Mouse (Mus musculus): Measurements from ENCODE around the gene Ppfia3.
"Not testable (repeated sequence)": the region's sequence is repeated elsewhere in the genome, so short reads cannot be mapped to it uniquely, and the experiment has no call there.

Gene Ppfia3

DNA sequence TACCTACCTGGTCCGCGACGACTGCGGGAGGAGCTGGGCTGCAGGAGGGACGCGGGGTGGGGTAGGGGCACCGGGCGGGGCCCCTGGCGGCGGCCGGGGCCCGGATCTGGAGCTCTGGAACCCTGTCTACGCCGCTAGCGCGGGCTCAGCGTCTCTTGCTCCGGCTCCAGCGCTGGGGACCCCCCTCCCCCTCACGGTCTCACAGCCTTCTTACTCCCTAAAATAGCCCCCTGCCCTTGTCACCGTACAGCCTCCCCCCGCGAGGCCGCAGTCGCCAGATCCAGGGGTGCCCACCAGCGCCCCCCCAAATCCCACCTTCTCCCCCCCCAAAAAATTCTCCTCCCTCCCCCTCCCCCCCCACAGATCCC, at the start of gene Ppfia3:
TSS of gene Ppfia3 (minus strand) at position 368 of the 368 bp plus-strand sequence.
- no peak for DNase-seq (ENCODE audit: low spot score in 2 of 2)

DNA sequence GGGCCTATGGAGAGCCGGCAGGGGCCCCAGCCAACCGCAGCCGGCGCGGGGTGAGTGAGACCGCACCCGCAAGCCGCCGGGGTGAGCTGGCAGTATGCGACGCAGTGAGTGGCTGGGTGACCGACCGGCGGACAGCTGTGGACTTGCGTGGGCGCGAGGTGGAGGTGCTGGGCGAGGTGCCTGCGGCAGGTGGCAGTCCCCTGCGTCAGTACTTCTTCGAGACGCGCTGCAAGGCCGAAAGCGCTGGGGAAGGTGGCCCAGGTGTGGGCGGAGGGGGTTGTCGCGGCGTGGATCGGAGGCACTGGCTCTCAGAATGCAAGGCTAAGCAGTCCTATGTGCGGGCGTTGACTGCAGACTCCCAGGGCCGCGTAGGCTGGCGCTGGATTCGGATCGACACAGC, 48.8 kb upstream of the Ppfia3 start:
- no peak for DNase-seq (ENCODE audit: low spot score in 2 of 2)

DNA sequence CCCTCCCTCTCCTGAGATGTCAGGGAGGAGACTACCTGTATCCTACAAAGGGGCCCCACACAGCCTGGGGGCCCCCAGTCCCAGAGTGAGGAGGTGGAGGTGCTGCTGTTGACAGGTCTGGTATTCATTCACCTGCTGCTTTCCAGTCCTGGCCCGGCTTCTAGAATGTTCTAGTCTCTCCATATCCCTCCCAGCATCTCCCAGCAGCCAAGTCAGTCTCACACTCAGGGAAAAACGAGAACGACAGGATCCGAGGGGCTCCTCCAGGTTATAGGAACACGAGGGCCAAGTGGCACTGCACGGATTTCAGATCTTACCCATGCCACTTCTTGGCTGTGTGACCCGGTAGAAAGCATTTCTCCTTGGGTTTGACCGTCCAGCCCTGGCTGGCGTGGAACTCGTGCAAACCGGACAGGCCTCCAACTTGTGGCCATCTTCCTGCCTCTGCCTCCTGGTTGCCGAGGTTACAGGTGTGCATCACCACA, 48.0 kb upstream of the Ppfia3 start:
- DNase-seq (ENCODE audit: low spot score in 2 of 2) = no peak

DNA sequence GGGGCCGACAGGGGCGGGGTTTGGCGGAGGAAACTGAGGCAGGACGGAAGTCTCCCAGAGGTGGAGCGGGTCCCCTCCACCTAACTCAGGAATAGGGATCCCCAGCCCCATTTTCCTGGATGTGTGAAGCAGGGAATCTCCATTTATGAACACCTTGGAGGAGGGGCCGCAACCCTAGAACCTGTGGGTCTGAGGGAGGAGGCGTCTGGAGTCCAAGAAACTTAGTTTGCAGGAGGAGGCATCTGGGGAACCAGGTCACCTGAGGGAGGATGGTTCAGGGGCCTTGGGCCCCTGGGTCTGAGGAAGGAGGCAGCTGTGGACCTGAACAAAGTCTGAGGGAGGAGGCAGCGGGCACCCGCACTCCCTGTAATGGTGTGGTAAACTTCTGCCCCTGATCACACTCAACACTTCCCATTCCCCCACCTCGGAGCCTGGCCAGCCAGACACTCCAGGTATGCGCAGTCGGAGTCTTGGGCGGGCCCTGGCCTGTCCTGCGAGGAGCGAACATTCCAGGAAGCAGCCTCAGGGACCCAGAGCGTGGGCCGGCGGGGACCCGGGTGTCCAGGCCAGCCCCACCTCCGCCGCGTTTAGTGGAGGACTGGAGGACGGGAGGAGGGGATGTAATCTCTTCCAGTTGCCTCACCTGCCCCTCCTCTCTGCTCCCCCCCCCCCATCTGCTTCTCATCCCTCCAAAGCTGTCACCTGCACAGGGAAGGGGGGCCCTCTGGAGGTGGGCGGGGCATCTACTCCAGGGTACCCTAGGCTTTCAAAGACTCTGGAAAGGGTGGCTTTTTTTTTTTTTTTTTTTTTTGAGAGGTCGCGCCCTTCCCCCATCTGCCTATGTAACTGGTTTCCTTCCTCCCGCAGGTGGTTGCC, 47.3 kb upstream of the Ppfia3 start:
- DNase-seq (ENCODE audit: low spot score in 2 of 2) = no peak

DNA sequence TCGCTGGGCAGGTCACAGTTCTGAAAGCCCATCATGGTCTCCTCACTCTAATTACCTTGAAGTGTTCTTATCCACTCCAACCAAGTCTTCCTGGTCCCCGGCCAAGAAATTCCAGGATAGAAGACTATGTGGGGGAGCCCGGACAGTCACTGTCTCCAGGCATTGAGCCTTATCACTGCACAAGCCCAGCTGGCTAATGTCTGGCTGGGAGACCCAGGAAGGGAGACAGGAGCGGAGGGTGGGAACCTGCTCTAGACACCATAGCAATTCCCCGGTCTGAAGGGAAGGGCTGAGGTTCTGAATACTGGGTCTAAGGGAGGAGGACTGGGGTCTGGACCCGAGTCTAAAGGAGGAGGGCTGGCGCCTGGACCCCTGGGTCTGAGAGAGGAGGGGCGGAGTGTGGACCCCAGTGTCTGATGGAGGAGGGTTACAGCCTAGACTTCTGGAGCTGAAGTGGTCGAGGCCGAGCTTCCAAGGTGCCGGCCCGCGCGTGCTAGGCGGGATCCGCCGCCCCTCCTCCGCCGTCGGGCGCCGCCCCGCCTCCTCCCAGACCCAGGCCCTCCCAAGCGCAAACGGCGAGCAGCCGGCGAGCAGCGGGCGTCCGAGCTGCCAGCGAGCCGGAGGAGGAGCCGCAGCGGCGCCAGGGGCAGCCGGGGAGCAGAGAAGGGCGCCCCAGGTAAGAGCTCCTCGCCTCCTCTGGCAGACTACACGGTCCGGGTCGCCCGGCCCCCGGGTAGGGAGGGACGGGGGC, 46.5 kb upstream of the Ppfia3 start, which contains the start of gene Ntf5:
TSS of gene Ntf5 (plus strand) at position 583 of the 751 bp plus-strand sequence.
- DNase-seq (ENCODE audit: low spot score in 2 of 2) = no peak

DNA sequence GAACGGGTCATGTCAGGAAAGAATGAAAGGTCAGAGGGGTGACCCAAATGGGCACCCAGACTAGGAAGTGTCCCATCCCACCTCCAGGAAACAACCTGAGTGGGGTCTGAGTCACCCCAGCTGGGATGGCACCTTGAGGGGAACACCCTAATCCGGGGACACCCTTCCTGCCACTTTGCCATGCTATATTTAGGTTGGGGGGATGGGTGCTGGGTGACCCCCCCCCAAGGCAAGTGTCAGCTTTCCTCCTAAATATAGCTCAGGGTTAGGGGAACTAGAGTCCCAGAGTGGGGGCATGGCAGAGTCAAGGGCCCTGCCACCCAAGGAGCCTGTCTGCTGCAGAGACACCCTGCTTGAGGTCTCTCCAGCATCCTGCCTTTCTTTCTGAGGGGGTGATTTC, 45.6 kb upstream of the Ppfia3 start:
- no peak for DNase-seq (ENCODE audit: low spot score in 2 of 2)

DNA sequence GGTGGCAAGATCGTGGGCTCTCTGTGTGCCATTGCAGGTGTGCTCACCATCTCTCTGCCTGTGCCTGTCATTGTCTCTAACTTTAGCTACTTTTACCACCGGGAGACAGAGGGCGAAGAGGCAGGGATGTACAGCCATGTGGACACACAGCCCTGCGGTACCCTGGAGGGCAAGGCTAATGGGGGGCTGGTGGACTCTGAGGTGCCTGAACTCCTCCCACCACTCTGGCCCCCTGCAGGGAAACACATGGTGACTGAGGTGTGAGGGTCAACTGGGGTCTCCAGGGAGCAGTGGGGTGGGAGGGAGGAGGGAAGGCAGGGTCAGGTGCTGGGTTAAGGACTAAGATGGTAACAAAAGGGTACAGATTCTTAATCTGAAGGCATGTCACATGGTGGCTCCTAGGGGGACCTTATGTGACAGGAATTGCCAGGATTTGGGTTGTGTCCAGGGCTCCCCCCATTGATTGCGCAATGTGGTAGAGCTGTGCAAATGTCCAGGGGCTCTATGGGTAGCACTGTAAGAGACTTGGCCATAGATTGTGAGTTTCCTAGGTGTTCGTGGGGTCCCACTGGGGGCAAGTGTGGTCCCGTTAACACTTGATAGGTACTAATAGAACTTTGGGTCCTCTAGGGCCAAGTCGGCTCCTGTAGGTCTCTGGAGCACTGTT, 42.8 kb upstream of the Ppfia3 start:
- DNase-seq (ENCODE audit: low spot score in 2 of 2) = no peak

DNA sequence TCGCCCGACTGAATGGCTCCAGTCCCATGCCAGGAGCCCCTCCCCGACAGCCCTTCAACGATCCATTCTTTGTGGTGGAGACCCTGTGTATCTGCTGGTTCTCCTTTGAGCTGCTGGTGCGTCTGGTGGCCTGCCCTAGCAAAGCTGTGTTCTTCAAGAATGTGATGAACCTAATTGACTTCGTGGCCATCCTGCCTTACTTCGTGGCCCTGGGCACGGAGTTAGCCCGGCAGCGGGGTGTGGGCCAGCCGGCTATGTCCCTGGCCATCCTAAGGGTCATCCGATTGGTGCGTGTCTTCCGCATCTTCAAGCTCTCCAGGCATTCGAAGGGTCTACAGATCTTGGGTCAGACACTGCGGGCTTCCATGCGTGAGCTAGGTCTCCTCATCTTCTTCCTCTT, 42.1 kb upstream of the Ppfia3 start:
- no peak for DNase-seq (ENCODE audit: low spot score in 2 of 2)

DNA sequence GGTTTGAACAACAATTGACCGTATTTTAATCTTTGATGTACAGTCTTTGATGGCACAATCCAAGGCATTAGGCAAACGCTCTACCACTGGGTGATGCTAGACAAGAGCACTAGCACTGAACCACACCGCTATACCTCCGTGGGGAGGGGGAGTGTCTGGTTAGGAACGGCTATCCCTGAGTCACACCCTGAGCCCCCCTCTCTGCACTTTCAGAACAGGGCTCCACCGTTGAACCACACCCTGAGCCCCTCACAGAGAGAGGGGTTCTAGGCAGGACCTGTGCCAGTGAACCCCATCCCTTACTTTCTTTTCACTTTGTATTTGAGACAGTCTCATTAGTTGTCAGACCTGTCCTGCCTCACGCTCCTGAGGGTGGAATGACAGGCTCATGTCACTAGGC, 41.5 kb upstream of the Ppfia3 start:
- DNase-seq (ENCODE audit: low spot score in 2 of 2) = no peak

DNA sequence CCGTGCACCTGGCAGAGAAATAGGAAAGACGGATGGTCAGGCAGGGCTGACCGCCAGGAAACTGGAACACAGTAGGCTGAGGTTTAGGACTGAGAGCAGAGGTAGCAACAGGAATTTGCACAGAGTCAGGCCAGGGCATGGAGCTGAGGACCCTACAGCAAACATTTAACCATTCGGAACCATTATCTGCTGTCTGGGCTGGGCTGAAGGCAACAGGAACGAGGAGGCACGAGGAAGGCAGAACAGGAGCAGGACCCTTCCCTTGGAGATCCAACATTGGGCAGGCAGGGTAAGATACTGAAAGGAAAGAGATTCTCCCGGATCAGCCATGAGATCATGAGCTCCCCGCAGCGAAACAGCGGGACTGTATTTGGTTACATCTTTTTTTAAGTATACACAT, 41.0 kb upstream of the Ppfia3 start:
- DNase-seq (ENCODE audit: low spot score in 2 of 2) = no peak

DNA sequence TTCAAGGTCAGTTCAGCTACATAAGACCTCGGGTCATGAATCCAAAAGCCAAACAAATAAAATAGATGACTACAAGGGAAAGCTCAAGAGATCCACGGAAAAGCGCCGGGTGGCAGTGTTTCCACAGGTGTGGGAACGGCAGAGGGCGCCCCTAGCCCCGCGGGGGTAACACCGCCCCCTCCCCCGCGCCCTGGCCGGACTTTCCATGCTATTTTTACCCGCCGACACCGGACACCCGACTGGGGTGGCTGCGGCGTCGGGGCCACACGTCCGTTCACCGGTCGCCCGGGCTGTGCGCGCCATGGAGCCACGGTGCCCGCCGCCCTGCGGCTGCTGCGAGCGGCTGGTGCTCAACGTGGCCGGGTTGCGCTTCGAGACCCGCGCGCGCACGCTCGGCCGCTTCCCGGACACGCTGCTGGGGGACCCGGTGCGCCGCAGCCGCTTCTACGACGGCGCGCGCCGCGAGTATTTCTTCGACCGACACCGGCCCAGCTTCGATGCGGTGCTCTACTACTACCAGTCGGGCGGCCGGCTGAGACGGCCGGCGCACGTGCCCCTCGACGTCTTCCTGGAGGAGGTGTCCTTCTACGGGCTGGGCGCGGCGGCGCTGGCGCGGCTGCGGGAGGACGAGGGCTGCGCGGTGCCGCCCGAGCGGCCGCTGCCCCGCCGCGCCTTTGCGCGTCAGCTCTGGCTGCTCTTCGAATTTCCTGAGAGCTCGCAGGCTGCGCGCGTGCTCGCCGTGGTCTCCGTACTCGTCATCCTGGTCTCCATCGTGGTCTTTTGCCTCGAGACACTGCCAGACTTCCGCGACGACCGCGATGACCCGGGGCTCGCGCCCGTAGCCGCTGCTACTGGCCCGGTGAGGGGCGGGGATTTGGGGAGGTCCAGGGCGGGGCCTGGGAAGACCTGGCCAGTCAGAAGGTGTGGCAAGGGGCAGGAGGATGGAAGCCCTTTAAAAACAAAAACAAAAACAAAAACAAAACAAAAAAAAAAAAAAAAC, 39.6 kb upstream of the Ppfia3 start:
- DNase-seq (ENCODE audit: low spot score in 2 of 2) = no peak

DNA sequence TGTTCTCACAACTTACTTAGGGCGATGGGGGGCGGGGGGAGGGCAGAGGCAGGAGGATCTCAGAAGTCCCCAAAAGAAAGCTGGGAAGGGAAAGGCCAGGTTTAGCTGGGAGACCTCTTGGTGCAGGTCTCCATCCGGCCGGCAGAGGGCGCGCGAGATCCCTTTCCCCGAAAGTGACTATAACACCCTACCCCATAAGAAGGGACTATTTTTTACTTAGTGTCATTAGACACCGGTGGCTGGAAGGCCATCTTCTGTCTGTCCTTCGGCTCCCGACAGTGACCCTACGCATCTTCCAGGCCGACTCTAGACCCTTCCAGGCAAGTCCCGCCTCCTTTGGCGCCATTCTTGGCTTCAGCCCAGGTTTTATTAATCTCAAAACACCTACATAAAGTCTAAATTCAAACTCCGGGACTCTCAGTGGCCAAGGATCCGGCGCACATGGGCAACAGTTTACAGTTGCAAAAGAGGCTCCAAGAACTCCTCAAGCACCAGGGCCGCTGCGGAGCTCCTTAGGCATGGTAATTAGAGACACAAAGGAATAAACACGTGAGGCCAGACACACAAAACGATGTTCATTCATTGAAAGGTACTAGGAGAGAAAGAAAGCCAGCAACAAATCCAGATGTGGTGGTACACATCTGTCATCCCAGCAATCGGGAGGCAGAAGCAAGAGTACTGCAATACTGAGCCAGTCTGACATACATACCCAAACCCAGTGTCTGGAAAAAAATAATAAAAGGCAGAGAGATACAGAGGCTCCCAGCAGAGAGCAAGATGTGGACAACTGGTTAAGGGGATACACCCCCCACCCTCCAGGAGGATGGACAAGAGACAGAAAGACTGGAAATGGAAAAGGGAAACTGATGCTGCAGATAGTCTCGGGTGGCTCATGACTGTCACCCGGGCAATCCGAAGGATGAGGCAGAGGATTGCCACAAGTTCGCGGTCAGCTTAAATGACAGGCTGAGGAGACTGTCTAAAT, 38.6 kb upstream of the Ppfia3 start, which contains the start of gene Kcna7:
TSS of gene Kcna7 (plus strand) at position 563 of the 985 bp plus-strand sequence.
- DNase-seq (ENCODE audit: low spot score in 2 of 2) = peak in 1 of 2 experiments; percentile 57

DNA sequence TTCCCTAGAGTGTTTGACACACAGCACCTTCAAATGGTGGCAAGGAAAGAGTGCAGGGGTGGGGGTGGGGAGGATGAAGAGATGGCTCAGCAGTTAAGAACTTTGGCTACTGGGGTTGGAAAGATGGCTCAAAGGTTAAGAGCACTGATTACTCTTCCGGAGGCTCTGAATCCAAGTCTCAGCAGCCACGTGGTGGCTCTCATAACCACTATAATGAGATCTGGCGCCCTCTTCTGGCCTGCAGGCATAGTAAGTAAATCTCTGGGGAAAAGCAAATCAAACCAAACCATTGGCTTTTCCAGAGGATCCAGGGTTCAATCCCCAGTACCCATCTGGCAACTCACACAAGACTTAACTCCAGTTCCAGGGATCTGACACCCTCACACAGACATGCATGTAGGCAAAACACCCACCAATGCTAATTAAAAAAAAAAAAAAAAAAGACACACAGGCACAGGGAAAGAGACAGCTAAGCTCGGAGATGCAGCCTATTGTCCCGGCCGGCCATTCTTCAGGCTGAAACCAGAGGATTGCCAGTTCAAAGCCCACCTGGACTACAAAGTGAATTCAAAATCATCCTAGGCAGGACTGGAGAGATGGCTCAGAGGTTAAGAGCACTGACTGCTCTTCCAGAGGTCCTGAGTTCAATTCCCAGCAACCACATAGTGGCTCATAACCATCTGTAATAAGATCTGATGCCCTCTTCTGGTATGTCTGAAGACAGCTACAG, 36.9 kb upstream of the Ppfia3 start:
- no peak for DNase-seq (ENCODE audit: low spot score in 2 of 2)

DNA sequence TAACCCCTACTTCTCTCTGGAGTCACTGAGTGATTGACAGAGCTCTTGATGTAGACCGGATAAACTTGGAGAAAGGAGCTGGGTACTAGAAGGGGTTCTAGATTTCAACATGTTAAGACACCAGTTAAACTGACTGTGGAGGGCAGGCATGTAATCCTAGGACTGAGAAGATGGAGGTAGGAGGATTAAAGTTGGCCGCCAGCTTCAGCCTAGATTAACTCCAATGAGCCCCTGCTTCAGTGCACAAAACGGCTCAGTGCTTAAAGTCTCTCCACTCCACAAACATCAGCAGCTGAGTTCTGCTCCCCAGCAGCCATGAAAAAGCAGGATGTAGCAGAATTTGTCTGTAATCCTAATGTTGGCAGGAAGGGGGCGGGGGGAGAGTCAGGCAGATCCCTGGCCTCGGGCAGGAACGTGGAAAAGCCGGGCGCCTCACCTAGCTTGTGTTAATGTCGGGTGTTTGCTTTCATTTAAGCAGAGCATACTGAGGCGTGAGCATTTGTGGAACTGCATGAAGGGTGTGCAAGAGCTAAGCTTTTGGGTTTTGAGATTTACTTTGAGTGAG, 34.8 kb upstream of the Ppfia3 start:
- no peak for DNase-seq (ENCODE audit: low spot score in 2 of 2)

DNA sequence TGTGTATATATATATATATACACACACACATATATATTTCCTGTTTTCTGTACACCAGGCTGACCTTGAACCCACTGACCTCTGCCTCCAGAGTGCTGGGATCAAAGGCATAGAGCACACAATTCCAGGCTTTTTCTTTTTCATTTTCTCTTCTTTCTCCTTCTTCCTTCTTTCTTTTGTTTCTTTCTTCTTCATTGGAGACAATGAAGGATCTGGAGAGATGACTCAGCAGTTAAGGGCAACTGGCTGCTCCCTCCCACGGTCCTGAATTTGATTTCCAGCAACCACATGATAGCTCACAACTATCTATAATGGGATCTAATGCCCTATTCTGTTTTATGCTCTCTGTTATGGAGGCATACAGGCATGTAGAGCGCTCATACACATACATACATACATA, 30.0 kb upstream of the Ppfia3 start:
- DNase-seq (ENCODE audit: low spot score in 2 of 2) = no peak

DNA sequence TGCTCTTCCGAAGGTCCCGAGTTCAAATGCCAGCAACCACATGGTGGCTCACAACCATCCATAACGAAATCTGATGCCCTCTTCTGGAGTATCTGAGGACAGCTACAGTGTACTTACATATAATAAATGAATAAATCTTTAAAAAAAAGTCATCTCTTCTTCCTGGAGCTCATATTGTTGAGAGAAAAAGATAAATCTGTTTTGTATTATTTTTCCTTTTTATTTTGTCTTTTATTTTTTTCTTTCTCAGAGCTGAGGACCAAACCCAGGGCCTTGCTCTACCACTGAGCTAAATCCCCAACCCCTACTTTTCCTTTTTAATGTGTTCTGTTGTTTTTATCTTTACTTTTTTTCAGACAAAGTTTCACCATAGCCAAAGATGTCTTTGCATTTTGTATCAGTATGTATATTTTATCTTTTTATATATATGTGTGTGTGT, 29.5 kb upstream of the Ppfia3 start:
- DNase-seq (ENCODE audit: low spot score in 2 of 2) = not testable (repeated sequence)

DNA sequence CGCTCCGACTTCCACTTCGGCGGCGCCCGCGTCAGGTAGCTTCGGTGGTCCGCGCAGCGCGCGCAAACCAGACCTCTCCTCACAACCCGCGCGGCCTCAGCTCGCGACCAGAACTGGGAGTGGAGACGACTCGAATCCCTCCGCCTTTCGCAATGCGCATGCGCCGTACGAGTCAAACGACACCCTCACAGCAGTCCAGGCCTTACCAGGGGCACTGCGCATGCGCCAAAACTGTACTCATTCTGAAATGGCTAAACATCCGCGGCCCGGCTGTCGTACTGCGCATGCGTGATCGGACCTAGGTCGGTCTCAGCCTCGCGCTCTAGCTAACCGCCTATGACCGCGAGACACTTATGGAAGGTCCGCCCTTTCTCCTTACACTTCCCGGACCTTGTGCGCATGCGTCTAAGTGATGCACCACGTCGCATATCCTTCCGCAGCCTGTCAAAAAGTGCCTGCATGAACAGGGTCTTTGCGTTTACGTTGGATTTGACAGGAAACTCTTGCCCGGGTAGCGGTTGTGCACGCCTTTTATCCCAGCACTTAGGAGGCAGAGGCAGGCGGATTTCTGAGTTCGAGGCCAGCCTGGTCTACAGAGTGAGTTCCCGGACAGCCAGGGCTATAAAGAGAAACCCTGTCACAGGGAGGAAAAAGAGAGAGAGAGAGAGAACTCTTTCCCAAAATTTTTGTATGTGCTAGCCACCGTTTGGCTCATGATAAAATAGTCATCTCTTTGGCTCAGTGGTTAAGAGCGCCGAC, 28.9 kb upstream of the Ppfia3 start, which contains the start of gene Snrnp70:
TSS of gene Snrnp70 (minus strand) at position 165 of the 759 bp plus-strand sequence.
- DNase-seq (ENCODE audit: low spot score in 2 of 2) = peak; percentile 100

DNA sequence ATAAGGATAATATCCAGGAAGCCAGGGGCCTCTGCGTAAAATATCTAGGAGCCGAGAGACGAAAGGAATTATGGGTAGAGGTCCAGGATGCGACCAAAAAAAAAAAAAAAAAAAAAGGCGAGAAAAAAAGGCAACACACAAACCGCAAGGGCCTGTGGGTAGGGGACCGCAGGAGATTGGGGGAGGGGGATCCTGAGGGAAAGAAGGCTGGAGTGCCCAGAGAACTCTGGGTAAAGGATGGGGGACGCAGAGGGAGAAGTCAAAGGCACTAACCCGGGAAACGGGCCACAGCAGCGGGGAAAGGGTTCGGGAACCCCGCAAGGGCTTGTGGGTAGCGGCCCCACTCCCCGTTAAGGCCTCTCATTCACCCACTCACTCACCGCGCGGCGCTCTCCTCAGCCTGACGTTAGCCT, 28.3 kb upstream of the Ppfia3 start:
- no peak for DNase-seq (ENCODE audit: low spot score in 2 of 2)
